Mouse (Mus musculus): ENCODE measurements around the gene Dbndd1. TPM values are rescaled to one million over a fixed set of nuclear protein-coding genes. Genes with fewer than 3 reads are reported as not detected.
"Not testable (repeated sequence)": the region's sequence is repeated elsewhere in the genome, so short reads cannot be mapped to it uniquely, and the experiment has no call there.

Dbndd1 gene
- 1 to 10 TPM in 1 of 3 experiments, under 1 TPM in 2; 0.47 to 1.2 (median 0.54) TPM for polyA plus RNA-seq (2017; shearing (Covaris generic))

DNA sequence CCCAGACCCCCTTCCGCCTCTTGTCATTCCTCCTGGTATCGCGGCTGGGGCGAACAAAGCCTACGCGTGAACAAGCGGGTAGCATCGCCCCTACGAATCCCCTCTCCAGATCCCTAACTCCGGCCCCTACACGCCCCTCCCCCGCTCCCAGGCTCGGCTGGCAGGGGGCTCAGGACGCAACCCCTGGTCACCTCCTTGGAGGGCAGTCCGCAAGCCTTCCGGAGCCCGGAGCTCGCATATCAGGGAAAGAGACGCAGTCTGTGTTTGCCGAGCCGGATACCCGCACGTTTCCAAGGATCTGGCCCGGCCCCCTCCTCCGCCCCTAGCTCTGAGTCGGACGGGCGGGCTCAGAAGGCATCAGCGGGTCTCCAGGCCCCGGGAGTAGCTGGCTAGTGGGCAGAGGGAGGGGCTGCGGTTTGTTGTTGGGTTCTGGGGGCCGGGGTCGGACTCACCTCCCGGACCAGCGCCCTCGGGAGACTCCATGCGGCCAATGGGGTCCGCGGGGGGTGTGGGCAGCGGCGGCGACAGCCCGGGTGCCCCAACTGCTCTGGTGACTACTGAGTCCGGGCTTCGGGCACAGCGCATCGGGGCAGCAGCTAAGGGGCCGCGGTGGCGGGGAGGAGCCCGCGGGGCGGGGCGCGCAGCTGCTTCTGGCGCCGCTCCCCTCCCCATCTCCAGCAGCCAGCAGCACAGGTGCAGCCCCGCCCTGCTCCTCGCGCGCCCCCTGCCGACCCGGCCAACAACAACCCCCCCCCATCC lies at the start of gene Dbndd1:
Gene Dbndd1 (minus strand): TSS at position 683 of the 759 bp plus-strand sequence.
- ATAC-seq = no peak

DNA sequence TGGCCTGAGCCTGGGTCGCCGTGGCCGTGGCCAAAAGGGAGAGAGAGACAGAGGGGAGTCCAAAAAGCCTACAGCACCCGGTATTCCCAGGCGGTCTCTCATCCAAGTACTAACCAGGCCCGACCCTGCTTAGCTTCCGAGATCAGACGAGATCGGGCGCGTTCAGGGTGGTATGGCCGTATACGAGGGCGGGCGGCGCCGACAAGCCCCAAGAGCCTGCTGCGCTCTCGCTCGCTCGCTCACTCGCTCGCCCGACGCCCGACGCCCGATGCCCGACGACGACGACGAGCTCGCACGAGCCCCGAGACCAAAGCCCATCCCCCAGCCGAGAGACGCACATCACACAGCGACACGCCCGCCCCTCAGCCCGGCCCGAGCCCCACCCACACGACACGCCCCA lies 49.0 kb upstream of the Dbndd1 start:
- not testable (repeated sequence) for ATAC-seq

DNA sequence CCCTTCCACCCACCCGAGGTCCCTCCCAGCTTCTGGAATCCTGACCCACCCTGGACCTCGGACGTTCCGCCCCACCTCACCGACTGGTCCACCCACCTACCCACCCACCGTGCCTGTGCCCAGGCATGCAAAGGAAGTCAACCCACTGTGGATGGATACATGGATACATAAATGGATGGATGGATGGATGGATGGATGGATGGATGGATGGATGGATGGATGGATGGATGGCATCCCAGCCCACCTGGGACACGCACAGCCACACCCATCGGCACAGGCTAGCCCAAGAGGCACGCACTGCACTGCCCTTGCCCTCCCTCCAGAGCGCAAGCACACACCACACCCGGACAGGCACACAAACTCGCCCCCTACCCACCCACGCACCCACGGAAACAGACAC lies 22.4 kb upstream of the Dbndd1 start:
- ATAC-seq = not testable (repeated sequence)

DNA sequence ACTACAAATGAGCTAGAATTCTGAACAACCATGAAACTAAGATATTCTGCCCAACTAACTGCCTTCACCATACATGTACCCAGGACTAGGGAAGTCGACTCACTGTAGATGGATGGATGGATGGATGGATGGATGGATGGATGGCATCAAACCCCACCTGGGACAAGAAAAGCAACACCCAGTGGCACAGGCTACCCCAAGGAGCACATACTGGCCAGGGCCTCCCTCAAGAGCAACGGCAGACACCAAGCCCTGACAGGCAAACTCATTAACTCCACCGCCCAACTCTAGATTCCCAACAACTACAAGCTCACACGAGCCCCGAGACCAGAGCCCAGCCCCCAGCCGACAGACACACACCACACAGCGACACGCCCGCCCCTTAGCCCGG lies 21.7 kb upstream of the Dbndd1 start:
- no peak for ATAC-seq

DNA sequence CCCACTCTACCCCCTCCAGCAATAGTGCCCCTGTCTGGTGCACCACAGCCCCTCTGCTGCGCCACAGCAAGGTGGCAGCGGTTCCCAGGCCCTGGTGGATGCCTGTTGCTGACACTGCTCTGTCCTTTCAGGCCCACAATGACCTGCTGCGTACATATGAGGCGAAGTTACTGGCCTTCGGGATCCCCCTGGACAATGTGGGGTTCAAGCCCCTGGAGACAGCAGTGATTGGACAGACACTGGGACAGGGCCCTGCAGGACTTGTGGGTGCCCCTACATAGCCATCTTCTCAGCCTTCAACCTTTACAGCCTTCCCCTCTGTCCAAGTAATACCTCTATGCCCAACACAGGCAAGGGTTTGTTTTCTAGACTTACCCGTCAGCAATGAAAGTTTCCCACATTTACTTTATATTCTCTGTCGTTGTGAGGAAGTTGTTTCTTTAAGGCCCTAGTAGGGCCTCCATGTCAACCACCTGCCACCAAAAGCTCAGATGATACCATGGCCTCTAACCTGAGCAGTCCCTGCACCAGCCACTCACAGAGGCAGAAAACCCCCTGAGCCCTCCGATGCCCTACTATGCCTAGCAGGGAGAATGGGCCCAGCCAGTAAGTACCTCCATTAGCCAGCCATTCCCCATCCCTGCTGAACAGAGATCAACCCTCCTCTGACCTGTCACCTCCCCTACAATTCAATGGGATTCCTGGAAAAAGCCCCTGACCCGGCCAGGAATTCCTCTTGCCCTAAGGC lies 21.2 kb upstream of the Dbndd1 start:
- no peak for ATAC-seq

DNA sequence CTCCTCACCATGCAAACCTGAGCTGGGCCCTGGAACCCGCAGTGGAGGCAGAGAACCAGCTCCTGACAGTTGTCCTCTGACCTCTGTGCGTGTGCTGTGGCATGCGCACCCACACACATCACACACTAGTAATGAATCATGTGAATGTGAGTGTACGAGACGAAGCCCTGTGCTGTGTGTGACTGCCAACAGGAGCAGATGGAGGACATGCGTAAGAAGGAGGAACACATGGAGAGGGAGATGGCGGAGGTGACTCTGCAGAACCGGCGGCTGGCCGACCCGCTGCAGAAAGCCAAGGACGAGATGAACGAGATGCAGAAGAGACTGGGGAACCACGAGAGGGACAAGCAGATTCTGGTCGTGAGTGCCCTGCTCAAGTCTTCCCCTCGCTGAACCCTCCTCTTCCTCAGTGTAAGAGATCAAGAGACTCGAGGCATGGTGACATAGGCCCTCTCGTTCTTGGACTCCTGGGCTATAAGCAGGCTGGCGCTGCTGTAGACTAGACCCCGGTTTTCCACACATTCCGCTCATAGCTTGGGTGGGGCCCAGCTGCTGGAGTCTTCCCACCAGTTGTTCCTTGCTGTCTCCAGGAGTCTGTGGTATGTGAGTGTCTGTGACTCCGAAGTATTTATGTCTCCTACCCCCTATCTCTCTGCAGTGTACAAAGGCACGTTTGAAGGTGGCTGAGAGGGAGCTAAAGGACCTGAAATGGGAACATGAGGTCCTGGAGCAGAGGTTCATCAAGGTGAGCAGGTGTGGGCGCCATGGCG lies 12.6 kb upstream of the Dbndd1 start:
- no peak for ATAC-seq

DNA sequence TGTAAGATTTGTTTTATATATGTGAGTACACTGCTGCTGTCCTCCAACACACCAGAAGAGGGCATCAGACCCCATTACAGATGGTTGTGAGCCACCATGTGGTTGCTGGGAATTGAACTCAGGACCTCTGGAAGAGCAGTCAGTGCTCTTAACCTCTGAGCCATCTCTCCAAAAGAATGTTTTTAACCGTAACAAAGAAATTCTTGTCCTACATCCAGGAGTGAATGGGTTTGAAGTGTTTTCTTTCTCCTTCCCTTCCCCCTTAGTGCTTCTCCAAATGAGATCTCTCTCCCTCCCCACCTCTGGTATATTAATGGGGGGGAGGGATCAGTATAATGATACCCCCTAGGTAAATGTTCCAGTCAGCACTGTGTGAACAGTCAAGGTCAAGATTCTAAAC lies 4.8 kb upstream of the Dbndd1 start:
- ATAC-seq = not testable (repeated sequence)

DNA sequence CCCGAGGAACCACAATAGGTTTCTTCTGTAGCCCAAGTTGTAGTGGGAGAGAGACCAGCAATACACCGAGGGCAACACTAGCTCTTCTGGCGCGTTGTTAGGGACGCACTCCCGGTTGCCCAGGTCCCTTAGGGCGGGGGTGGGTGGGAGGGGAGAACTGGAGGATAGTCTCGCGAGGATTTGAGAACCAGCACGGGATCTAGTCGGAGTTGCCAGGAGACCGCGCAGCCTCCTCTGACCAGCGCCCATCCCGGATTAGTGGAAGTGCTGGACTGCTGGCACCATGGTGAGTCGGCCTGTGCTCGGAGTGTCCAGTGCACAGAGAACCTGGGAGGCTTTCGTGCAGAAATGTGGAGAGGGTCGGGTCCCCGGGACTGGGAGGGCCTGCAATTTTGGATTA lies 3.4 kb upstream of the Dbndd1 start, which contains the start of gene Gas8:
Gene Gas8 (plus strand): TSS at position 168 of the 400 bp plus-strand sequence.
- ATAC-seq = peak; percentile 96

DNA sequence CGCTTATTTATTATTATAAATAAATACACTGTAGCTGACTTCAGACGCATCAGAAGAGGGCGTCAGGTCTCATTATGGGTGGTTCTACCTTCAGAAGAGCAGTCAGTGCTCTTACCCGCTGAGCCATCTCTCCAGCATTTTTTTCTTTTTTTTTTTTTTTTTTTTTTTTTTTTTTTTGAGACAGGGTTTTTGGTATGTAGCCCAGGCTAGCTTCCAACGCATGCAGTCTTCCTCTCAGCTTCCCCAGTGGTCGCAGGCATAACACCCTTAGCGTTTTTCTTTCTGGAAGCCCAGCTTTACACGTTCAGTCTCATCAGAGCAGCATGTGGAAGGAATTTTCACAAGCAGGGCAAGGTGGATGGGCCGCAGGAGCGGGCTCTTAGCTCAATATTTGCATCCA lies 2.9 kb upstream of the Dbndd1 start:
- ATAC-seq = peak; percentile 7

DNA sequence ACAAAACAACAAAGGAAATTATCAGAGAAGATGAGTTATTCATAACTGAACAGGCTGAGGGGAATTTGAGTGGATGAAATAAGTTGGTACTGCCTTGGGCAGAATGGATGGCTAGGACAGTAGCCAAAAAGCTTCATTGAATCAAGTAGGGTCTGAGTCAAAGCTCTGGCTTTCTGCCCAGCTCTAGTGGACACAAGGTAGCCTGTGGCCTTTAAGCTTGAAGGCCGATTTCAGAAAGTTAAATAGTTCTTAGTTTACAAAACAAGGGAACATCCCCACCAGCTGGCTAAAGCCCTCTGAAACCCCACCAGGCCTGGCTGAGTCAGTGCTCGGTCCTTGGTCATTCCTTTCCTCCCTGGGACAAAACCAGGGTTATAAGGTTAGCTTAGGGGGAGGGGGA lies 1.3 kb upstream of the Dbndd1 start:
- no peak for ATAC-seq

DNA sequence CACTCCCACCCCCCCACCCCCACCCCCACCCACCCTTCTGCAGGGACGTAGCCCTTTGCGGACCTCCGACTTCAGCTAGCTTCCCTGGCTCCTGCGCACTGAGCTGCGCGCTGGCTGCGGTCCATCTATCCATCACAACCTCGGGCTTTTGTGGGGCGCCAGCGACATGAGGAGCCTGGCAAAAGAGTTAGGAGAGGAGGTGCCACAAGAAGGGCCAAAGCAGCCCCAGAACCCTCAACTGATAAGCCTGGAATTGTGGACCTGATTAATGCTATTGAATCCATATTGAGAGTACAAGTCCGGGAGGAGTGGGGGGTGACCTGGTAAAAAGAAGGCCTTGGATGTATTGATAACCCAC lies 256 bp upstream of the Dbndd1 start:
- no peak for ATAC-seq

DNA sequence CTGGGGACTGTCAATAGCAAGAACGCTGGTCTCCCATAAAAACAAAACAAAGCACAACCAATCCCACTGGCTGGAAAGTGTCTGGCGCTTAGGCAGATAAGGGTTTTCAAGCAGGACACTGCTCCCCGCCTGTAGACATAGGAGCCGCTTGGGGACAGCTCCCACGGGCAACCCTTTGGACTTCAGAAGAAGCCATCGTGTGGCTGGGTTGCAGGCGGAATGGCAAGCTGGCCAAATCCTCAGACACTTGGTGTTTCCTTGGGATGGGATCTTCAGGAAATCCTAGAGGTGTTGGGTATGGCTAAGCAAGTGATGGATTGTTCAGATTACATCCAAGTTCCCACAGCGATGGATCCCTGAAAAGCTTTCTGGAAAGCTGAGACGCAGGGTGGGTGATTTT lies 1.1 kb downstream of the Dbndd1 start:
- no peak for ATAC-seq

DNA sequence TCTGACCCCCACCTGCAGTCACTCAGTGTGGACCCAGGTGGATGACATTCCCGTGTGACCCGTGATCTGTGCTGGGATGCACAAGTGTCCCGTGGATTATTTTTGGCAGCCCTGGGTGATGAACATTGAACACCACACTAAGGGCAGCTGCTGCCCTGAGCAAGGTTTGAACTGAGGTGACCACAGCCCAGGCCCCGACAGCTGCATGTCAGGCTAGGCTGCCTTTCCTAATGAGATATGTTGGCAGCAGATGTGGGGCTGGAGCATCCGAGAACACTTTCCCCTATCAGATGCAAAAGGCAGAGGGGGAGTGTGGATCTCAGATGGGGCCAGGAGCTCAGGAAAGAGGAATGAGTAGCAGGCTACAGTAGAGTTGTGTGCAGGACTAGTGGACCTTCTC lies 4.4 kb downstream of the Dbndd1 start:
- no peak for ATAC-seq

DNA sequence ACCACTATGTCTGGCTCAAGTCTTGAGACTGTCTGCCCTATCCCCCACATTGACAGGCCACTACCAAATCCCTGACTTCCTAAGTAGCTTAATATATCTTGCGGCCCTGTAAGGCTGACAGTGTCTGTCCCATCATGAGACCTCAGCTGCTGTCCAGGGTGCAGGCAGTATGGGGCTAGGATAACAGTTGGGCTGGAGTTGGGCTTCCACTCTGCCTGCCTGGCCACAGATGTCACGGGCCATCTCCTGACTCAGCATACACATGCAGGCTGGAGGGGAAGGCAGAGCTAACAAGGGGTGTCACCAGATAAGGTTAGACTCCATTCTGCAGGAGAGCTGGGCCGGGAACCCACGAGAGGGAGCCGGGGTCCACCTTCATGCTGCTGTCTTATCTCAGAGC lies 8.1 kb downstream of the Dbndd1 start:
- no peak for ATAC-seq

DNA sequence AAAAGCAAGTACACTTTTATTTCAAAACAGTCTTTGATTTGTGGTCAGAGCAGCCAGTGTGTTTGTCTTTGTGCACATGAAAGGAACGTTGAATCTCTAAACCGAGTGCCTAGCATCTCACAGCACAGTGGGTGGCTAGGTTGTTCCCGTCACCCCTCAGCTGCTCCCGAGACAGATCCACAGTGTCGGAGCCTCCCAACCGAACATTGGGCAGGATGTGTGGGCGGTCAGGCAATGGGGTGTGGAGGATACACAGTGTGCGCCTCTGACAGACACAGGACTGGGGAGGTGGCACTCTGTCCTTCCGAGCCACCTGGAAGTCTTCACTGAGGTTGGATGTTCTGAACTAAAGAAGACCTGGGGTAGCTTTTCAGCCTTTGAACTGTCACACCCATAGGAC lies 9.6 kb downstream of the Dbndd1 start:
- ATAC-seq = no peak

DNA sequence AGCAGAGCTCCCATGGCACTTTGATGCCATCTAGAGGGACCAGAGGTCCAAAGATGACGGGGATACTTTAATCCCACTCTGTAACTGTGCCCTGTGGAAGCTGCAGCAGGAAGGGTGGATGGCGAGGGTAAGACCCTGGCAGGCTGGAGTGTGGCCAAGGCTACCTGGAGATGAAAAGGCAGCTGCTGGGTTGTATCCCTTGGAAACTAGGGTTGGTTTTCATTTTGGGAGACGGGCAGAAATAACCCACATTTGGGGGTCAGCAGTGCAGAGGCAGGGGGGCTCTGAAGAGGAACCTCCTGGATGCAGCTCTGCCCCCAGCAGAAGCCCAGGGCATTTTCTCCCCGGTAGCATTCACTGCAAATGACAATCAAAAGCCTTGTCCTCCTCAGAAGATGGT lies 10.0 kb downstream of the Dbndd1 start:
- no peak for ATAC-seq

DNA sequence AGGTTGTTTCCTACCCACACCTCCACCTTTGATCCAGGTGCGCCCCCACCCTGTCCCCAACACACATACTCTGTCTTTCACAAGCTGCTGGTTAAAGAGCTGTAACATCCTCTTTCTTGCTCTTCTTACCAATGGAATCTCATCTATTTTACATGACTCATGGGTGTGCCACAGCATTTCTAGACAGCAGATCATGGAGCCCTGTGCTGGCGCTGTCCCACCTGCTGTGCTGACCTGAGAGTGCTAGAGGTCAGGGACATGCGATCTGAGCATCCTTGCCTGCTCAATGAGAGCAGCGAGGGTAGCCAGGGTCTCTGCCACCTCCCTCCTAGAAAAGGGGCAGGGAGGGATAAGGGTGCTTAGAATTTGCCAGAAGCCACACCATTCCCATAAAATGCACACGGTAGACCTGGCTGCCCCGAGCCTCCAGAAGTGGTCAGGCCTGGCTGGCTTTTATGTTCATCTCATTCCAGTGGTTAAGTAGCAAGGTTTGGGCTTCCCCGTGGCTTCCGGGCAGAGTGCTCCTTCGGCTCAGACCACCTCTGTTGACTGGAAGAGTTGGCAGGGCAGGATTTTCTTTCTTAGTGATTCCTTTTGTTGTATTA lies 10.6 kb downstream of the Dbndd1 start:
- no peak for ATAC-seq

DNA sequence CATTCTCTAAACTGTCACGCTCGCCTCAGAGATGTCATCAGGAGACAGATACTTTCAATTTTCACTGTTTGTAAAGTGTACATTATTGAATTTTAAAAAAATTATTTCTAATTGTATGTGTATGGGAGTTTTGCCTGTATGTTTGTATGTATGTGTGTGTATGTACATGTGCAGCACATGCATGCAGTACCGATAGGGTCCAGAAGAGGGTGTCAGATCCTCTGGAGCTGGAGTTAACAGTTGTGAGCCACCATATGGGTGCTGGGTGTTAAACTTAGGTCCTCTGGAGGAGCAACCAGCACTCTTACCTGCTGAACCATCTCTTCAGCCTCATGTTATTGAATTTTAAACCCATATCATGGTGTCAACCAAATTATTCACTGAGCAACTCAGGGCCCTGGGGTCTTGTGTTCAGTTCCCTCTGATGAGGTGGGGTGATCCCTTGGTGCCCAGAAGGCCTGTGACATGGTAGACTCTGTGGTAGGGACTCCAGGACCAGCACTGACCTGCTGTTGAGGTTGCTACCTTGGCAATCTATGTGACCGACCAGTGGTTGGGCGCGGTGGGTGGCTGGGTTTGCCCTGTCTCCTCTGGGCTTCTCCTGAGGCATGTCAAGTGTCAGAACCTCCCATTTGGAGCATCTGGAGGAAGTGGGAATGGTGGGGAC lies 11.3 kb downstream of the Dbndd1 start:
- ATAC-seq = no peak

DNA sequence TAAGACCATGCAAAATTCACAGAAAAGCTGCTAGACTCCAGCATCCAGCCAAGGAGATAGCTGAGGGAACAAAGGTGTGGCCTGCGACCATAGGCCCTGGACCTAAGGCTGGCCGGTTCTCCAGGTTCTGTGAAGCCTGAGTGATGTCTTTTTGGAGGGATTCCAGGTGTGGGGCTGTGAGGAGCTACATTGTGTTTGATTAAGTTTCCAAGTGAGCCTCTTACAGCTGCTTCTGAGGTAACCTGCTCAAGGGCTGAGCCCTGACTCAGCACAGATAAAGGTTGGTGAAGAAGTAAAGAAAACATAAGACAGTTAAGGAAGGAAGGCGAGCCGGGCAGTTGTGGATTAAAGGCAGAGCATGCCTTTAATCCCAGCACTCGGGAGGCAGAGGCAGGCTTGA lies 13.1 kb downstream of the Dbndd1 start:
- ATAC-seq = no peak

DNA sequence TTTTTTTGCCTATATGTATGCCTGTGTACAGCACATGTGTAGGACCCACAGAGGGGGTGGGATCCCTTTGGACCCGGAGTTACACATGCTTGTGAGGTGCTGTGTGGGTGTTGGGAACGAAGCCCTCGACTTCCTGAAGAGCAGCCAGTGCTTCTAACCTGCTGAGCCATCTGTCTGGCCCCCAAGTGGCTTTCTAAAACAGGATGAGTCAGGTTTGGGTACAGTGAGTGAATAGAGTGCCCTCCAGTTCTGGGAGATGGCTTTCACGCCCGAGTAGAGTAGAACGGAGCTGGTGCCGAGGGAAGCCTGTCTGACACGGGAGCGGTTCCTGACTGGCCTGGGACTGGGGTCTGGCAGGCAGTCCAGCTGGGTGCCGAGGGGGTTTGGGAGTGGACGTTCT lies 15.7 kb downstream of the Dbndd1 start:
- no peak for ATAC-seq

DNA sequence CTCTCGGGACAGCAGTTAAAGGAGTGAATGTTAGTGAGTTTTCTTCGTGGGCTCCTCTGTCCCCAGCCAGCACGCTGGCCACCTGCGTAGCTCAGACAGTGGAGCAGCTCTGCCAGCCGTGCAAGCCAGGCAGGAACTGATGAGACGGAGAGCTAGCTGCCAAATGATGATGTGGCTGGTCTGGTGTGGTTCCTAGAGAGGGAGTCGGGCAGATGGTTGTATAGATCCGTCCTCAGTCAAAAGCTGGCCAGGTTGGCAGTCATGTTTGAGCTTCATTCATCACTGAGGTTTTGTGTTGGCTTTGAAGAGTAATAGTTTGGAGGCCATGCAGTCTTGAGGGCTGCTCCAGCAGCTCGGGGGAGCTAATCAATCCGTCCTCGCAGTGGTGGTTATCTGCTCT lies 16.3 kb downstream of the Dbndd1 start:
- no peak for ATAC-seq

DNA sequence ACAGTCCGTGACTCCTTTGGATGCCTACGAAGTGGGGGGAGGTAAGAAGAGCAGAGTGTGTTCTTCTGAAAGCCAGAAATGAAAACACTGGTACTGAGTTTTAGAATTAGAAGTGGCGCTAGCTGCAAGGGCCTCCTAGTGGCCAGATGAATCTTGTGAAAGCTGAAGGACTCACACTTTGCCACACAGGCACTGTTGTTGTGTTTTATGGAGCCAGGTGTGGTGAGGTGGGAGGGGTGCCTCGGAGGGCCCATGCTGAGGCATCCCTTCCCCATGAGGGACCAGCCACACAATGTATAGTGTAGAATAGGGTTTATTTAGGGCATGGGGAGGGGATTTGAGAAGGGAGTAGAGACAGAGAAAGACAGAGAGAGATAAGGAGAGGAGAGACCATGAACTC lies 17.6 kb downstream of the Dbndd1 start:
- no peak for ATAC-seq

DNA sequence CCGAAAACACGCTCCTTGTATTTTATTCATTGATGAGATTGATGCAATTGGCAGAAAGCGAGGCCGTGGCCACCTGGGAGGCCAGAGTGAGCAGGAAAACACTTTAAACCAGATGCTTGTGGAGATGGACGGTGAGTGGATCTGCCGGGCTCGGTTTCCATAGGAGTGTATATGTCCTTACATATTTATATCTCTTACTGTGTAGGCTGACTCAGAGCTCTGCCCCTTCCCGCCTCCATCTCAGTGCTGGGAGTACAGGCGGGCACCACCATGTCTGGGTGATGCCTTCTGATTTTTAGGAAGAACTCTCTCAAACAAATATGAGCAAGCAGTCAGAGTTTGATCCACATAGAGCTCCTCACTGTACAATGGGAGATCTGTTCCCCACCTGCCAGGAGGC lies 22.4 kb downstream of the Dbndd1 start:
- no peak for ATAC-seq
